Mouse (Mus musculus): ENCODE measurements around the gene C1qtnf1. TPM values are rescaled to one million over a fixed set of nuclear protein-coding genes. Genes with fewer than 3 reads are reported as not detected.

Gene C1qtnf1
- polyA plus RNA-seq, 1 experiment from 2014 or later: 3.3 TPM

DNA sequence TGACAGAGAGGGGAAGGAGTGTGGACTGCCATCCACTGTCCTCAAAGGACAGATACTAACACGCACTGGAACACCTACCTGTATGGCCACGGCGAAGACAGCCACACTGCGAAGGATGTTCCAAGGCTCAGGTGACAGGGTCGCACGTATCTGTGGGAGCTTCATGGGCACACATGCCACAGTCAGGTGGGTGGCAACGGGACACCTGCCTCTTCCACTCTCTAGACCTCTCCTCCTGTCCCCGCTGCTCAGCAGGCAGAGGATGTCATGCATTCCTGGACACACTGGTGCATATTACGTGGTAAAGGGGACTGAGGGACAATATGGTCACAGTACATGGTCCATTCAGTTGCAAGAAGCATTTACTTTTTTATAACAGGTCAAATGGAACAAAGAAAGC, 10.5 kb upstream of the C1qtnf1 start:
- H3K4me3 ChIP-seq (replicated peaks; ENCODE audit: low read length): no peak overlapping the region; the same call in 1 of the 2 replicates

DNA sequence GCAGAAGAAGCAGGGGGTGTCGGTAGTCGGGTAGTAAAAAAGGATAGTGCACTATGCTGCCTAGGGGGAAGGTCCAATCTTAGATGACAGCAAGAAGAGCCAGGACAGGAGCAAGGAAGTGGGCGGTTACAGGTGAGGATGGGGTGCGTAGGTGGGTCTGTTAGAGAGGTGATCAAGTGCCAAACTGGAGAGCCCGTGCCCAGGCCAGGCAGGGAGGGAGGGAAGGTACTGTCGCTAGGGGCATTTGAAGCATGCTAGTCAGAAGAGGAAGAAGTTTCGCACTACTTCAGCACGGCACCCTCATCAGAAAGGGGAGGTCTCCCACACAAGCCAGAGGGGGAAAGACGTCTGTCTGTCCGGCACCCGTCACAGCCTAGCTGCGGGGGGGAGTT, 9.6 kb upstream of the C1qtnf1 start:
- peak overlapping the region; percentile 95 for H3K4me3 ChIP-seq (replicated peaks; ENCODE audit: low read length)
- peak; percentile 8; the same call in 1 of the 2 replicates for ATAC-seq
- no peaks in the 10 kb centered on the region for H3K9me3 ChIP-seq (ENCODE audit: control insufficient read depth, low read length)
- peak overlapping the region; percentile 98 for H3K9ac ChIP-seq (replicated peaks; ENCODE audit: low read depth, low read length)
- 7% methylated on average over 12 of the region's 12 CpGs for WGBS
- H3K27me3 ChIP-seq (replicated peaks; ENCODE audit: control insufficient read depth, insufficient read depth, low read length): no peaks in the 10 kb centered on the region
- no peaks in the 10 kb centered on the region for H3K36me3 ChIP-seq (ENCODE audit: control insufficient read depth, insufficient read depth)
- peaks cover 31% of the 10 kb centered on the region for H3K4me1 ChIP-seq (replicated peaks; ENCODE audit: control insufficient read depth, insufficient read depth, low read length)
- peak overlapping the region; percentile 58 for H3K27ac ChIP-seq (ENCODE audit: low read length)
- H3K4me2 ChIP-seq (ENCODE audit: low read length): peak overlapping the region; percentile 93

More for the DNA sequence above, 10.5 kb upstream of the C1qtnf1 start:
- Histone ChIP-seq H3K4me2 (ENCODE audit: low read length) (no peak overlapping the region), H3K9ac (replicated peaks; ENCODE audit: low read depth, low read length) (no peak overlapping the region), H3K27me3 (replicated peaks; ENCODE audit: control insufficient read depth, insufficient read depth, low read length) (no peaks in the 10 kb centered on the region), H3K27ac (ENCODE audit: low read length) (no peak overlapping the region), H3K9me3 (ENCODE audit: control insufficient read depth, low read length) (no peaks in the 10 kb centered on the region), H3K4me1 (replicated peaks; ENCODE audit: control insufficient read depth, insufficient read depth, low read length) (peaks cover 33% of the 10 kb centered on the region), H3K36me3 (ENCODE audit: control insufficient read depth, insufficient read depth) (no peaks in the 10 kb centered on the region)
- 94% methylated on average over 9 of the region's 9 CpGs for WGBS
- no peak for ATAC-seq

DNA sequence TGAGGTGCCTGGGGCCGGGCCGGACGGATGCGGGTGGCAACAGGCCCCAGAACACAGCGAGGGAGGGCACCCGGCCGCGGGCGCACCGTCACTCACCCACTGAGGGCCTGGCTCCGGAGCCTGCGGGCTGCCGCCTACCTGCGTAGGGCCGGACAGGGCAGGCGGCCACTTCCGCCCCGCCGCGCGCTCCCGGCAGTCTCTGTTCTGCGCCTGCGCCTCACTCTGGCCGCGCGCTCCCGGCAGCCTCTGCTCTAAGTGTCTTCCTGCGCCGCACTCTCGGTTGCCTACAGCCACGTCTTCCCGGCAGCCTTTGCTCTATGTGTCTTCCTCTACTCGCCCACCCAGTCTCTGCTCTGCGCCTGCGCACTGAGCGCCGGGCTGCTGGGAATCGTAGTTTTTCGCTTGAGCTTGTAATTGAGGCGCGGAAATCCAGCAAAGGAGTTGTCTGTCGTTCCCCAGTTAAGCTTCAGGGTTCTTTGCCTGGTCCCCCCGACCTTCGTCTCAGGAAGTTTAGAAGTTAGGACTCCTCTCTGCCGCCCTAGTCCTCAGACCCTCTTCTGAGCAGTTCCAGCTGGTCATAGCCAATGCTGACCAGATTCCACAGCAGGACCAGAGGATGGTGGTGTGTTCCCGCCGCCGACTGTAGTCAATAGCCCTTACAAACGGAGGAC, 9.0 kb upstream of the C1qtnf1 start, which contains the start of gene Cant1:
Cant1 (minus strand) TSS at position 253 of the 671 bp plus-strand sequence.
- peak within 1 kb of the TSS; percentile 98 for H3K9ac ChIP-seq (replicated peaks; ENCODE audit: low read depth, low read length)
- H3K36me3 ChIP-seq (ENCODE audit: control insufficient read depth, insufficient read depth): no peaks in the 10 kb centered on the region
- no peaks in the 10 kb centered on the region for H3K27me3 ChIP-seq (replicated peaks; ENCODE audit: control insufficient read depth, insufficient read depth, low read length)
- H3K4me1 ChIP-seq (replicated peaks; ENCODE audit: control insufficient read depth, insufficient read depth, low read length): peaks cover 35% of the 10 kb centered on the region
- WGBS: under 1% methylated on average over 48 of the region's 50 CpGs
- no peaks in the 10 kb centered on the region for H3K9me3 ChIP-seq (ENCODE audit: control insufficient read depth, low read length)
- peak within 1 kb of the TSS; percentile 95 for H3K4me3 ChIP-seq (replicated peaks; ENCODE audit: low read length)
- H3K4me2 ChIP-seq (ENCODE audit: low read length): peak within 1 kb of the TSS; percentile 93
- ATAC-seq: peak; percentile 96
- peak within 1 kb of the TSS; percentile 58 for H3K27ac ChIP-seq (ENCODE audit: low read length)

DNA sequence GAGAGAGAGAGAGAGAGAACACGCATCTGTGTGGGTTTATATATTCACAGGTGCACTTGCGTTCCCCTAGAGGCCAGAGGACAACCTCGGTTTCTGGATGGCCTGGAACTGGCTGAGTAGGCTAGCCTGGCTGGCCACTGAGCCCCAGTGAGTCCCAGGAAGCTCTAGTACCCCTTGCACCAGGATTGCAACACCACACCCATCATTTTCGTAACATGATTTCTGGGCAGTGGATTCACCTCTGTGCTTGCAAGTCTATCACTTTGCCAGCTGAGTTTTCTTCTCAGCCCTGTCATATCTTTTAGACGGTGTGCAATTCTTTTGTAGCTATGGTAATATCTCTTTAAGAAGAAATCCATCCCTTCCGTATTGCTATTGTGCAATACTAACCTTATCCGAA, 7.7 kb upstream of the C1qtnf1 start:
- no peak for ATAC-seq
- Histone ChIP-seq H3K27ac (ENCODE audit: low read length) (no peak overlapping the region), H3K4me3 (replicated peaks; ENCODE audit: low read length) (no peak overlapping the region), H3K9me3 (ENCODE audit: control insufficient read depth, low read length) (no peaks in the 10 kb centered on the region), H3K9ac (replicated peaks; ENCODE audit: low read depth, low read length) (no peak overlapping the region), H3K27me3 (replicated peaks; ENCODE audit: control insufficient read depth, insufficient read depth, low read length) (no peaks in the 10 kb centered on the region), H3K36me3 (ENCODE audit: control insufficient read depth, insufficient read depth) (no peaks in the 10 kb centered on the region), H3K4me1 (replicated peaks; ENCODE audit: control insufficient read depth, insufficient read depth, low read length) (peaks cover 43% of the 10 kb centered on the region), H3K4me2 (ENCODE audit: low read length) (no peak overlapping the region)
- WGBS: 78% methylated on average over 7 of the region's 7 CpGs

DNA sequence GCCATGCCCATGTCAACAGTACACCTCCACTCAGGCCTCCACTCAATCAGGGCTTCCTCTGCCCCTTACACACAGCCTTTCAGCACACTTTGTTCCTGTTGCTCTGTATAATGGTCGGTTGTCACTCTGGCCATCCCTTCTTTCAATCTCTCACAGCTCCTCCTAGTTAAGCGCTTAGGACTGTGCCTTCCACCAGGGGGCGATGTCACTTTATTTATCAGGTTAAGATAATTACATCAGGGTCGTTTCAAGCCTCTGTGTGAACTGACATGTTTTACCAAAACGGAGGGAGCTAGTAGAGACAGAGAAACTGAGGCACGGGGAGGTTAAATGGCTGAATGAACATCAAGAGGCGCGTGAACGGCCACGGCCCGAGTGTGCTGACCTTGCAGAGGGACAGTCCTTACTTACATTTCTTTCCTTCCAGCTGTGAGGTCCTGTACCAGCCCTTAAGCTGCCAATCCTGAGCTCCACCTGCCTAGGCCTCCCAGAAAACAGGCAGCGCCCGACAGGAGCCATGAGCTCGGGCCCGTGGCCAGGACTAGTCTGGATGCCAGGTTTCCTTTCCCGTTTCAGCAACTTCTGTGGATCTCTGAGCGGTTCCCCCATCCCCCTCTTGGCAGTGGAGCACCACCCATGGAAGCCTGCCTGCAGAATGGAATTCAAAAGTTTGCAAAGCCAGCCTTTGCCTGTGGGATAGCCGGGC, 4.6 kb upstream of the C1qtnf1 start:
- Histone ChIP-seq H3K9me3 (ENCODE audit: control insufficient read depth, low read length) (no peaks in the 10 kb centered on the region), H3K4me1 (replicated peaks; ENCODE audit: control insufficient read depth, insufficient read depth, low read length) (peaks cover 35% of the 10 kb centered on the region), H3K4me3 (replicated peaks; ENCODE audit: low read length) (0 out of 2 replicates have a peak overlapping the region, but pooled peaks have one; percentile 5), H3K36me3 (ENCODE audit: control insufficient read depth, insufficient read depth) (no peaks in the 10 kb centered on the region), H3K4me2 (ENCODE audit: low read length) (peak overlapping the region; percentile 32), H3K27me3 (replicated peaks; ENCODE audit: control insufficient read depth, insufficient read depth, low read length) (no peaks in the 10 kb centered on the region), H3K27ac (ENCODE audit: low read length) (peak overlapping the region; percentile 75), H3K9ac (replicated peaks; ENCODE audit: low read depth, low read length) (peak overlapping the region; percentile 33; the same call in 1 of the 2 replicates)
- ATAC-seq: peak; percentile 45
- under 1% methylated on average over 18 of the region's 18 CpGs for WGBS

DNA sequence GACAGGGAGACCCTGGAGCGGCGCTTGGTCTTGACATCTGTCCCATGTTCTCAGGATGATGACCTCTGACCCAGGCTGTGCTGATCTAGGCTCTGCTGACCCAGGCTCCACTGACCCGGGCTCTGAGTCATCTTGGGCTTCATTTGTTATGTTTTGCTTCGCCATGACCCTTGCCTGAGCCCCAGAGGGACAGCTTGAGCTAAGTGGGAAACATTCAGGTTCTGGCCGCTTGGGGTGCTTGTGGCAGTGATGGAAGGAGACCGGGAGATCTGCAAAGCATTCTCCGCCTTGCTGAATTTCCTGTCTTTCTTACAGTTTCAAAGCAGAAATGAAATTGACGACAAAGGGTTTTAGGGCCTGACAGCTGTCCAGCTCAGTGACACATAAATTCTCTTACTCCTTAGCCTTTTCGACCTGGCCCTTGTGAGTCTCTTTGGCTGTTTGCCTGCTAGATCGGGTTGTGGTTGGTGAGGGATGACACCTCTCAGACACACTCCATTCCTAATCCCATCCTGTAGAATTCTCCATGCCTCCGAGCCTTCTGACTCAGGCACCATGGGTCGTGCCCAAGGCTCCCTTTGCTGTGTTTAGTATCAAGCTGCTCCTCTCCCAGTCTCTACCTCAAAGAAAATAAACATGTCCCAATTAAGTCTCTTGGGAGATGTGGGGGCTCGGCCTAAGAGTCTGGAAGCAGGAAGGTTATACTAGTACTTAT, 3.2 kb upstream of the C1qtnf1 start:
- Histone ChIP-seq H3K4me1 (replicated peaks; ENCODE audit: control insufficient read depth, insufficient read depth, low read length) (peaks cover 39% of the 10 kb centered on the region), H3K27me3 (replicated peaks; ENCODE audit: control insufficient read depth, insufficient read depth, low read length) (no peaks in the 10 kb centered on the region), H3K4me3 (replicated peaks; ENCODE audit: low read length) (no peak overlapping the region), H3K9ac (replicated peaks; ENCODE audit: low read depth, low read length) (no peak overlapping the region), H3K27ac (ENCODE audit: low read length) (peak overlapping the region; percentile 75), H3K9me3 (ENCODE audit: control insufficient read depth, low read length) (no peaks in the 10 kb centered on the region), H3K4me2 (ENCODE audit: low read length) (no peak overlapping the region), H3K36me3 (ENCODE audit: control insufficient read depth, insufficient read depth) (no peaks in the 10 kb centered on the region)
- WGBS: 77% methylated on average over 13 of the region's 13 CpGs
- ATAC-seq: no peak

DNA sequence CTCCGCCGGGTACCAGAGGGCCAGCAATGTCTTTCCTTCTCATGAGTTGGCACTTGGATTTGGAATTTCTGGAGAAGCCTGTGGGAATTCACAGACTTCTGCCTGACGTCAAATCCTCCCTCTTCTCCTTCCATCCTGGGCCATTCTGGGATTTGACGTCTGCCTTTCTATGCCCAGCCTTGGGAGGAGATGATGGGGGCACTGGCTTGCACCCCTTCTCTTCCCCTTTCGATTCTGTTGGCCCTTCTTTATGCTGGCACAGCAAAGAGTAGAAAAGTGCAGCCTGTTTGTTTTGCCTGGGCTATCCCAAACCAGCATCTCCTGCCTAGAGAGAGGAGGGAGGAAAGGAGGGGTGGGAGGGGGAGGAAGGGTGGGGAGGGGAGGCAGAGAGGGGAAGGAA, 1.2 kb upstream of the C1qtnf1 start:
- Histone ChIP-seq H3K36me3 (ENCODE audit: control insufficient read depth, insufficient read depth) (no peaks in the 10 kb centered on the region), H3K27ac (ENCODE audit: low read length) (no peak overlapping the region), H3K4me3 (replicated peaks; ENCODE audit: low read length) (no peak overlapping the region), H3K27me3 (replicated peaks; ENCODE audit: control insufficient read depth, insufficient read depth, low read length) (no peaks in the 10 kb centered on the region), H3K9me3 (ENCODE audit: control insufficient read depth, low read length) (no peaks in the 10 kb centered on the region), H3K4me2 (ENCODE audit: low read length) (no peak overlapping the region), H3K9ac (replicated peaks; ENCODE audit: low read depth, low read length) (no peak overlapping the region), H3K4me1 (replicated peaks; ENCODE audit: control insufficient read depth, insufficient read depth, low read length) (peaks cover 42% of the 10 kb centered on the region)
- ATAC-seq: no peak
- WGBS: 71% methylated on average over 5 of the region's 5 CpGs

DNA sequence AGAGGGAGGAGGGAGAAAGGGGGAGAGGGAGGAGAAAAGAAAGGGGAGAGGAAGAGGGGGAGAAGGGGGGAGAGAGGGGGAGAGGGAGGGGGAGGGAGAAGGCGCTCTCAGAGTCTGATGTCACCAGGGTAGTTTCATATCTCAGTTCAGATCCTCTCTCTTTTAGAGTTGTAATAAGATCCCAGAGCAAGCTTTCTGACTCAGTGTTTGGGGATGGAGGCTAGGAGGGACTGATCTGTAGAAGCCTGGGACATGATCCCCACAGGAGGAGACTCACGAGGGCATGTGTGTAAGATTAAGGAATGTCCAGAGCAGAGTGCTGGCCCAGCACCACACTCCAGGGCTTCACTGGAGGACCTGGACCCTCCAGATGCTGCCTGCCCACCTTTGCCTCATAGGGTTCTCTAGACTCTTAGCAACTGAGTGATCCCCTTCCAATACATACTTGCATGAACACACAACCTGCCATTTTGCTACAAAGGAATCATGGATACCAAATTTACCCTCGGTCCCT, 680 bp upstream of the C1qtnf1 start:
- WGBS: 47% methylated on average over 3 of the region's 3 CpGs
- H3K4me3 ChIP-seq (replicated peaks; ENCODE audit: low read length): no peak overlapping the region
- H3K27me3 ChIP-seq (replicated peaks; ENCODE audit: control insufficient read depth, insufficient read depth, low read length): no peaks in the 10 kb centered on the region
- H3K36me3 ChIP-seq (ENCODE audit: control insufficient read depth, insufficient read depth): no peaks in the 10 kb centered on the region
- no peak for ATAC-seq
- no peaks in the 10 kb centered on the region for H3K9me3 ChIP-seq (ENCODE audit: control insufficient read depth, low read length)
- no peak overlapping the region for H3K9ac ChIP-seq (replicated peaks; ENCODE audit: low read depth, low read length)
- H3K4me1 ChIP-seq (replicated peaks; ENCODE audit: control insufficient read depth, insufficient read depth, low read length): peaks cover 42% of the 10 kb centered on the region
- H3K27ac ChIP-seq (ENCODE audit: low read length): no peak overlapping the region
- no peak overlapping the region for H3K4me2 ChIP-seq (ENCODE audit: low read length)

DNA sequence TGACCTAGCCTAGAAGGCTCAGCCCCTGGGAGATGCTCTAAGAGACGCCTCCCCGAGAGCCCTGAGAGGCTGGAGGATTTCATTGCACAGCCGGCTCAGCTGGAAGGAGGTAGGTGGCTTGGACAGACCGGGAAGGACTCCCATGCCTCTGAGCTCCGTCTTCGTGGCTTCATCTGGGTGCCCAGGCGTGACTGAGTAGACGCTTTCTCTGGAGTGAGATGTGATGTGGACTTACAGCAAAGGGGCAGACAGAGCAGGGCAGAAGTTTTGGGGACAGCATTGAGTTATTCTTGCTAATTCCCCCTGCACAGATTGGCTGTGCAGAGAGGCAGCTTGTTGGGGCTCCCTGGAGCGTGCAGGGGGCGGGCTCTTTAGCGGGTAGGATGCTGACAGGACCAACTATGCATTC, 461 bp downstream of the C1qtnf1 start:
- Histone ChIP-seq H3K4me3 (replicated peaks; ENCODE audit: low read length) (peak overlapping the region; percentile 15), H3K36me3 (ENCODE audit: control insufficient read depth, insufficient read depth) (no peaks in the 10 kb centered on the region), H3K9ac (replicated peaks; ENCODE audit: low read depth, low read length) (no peak overlapping the region; the same call in 1 of the 2 replicates), H3K4me1 (replicated peaks; ENCODE audit: control insufficient read depth, insufficient read depth, low read length) (peaks cover 38% of the 10 kb centered on the region), H3K9me3 (ENCODE audit: control insufficient read depth, low read length) (no peaks in the 10 kb centered on the region), H3K27ac (ENCODE audit: low read length) (no peak overlapping the region), H3K27me3 (replicated peaks; ENCODE audit: control insufficient read depth, insufficient read depth, low read length) (no peaks in the 10 kb centered on the region), H3K4me2 (ENCODE audit: low read length) (peak overlapping the region; percentile 25)
- no peak for ATAC-seq
- 9% methylated on average over 11 of the region's 11 CpGs for WGBS

Data from forebrain, embryonic 16.5 days (tissue).